Mouse (Mus musculus): ENCODE measurements at regions not wholly inside any gene's neighbourhood (a gene's known extent, or its start where the extent isn't known, plus 50 kb on each side); places are given as distances from the start of the nearest gene placed in this dataset.

GRCm38 (mm10) chr12:46507829-46508228, 310.9 kb downstream of the Nova1 start:
- no peak for ATAC-seq (ENCODE audit: low FRiP score, low read depth)
- Histone ChIP-seq H3K9me3 (peaks cover 6% of the 10 kb centered on the region; the same call in 1 of the 2 replicates), H3K4me1 (replicated peaks) (no peaks in the 10 kb centered on the region)

DNA sequence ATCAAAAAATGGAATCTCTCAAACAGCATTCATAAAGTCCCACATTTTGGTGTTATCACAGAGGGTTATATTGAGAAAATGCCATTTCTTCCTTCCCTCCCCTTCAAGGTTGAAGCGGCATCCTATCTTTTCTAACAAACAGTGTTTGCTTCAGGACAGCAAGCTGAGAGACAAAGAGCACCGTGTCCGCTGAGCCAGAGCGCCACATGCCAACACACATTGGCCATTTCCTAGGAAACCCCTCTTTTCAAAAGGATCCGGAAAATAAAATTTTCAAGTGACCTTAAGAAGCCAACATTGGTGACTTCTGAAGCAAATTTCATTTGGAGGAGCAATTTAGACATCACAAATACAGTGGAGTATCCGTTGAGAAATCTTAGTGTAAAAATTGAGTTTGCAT, 326.3 kb downstream of the Nova1 start:
- Histone ChIP-seq H3K4me3 (no peak overlapping the region), H3K4me1 (replicated peaks) (0 out of 2 replicates have a peak, but pooled peaks cover 8% of the 10 kb centered on the region), H3K4me2 (no peak overlapping the region), H3K27ac (replicated peaks) (0 out of 2 replicates have a peak overlapping the region, but pooled peaks have one; percentile 11), H3K9me3 (no peaks in the 10 kb centered on the region), H3K9ac (no peak overlapping the region), H3K36me3 (no peaks in the 10 kb centered on the region), H3K27me3 (no peaks in the 10 kb centered on the region)
- ATAC-seq (ENCODE audit: low FRiP score, low read depth) = no peak
- WGBS = 32% methylated on average over 6 of the region's 6 CpGs

More at GRCm38 (mm10) chr12:46507829-46508228, 310.9 kb downstream of the Nova1 start:
- Histone ChIP-seq H3K4me2 (no peak overlapping the region), H3K27ac (replicated peaks) (no peak overlapping the region), H3K36me3 (no peaks in the 10 kb centered on the region), H3K9ac (no peak overlapping the region), H3K27me3 (no peaks in the 10 kb centered on the region), H3K4me3 (no peak overlapping the region)
- WGBS = 92% methylated on average over 3 of the region's 3 CpGs

GRCm38 (mm10) chr12:46450888-46451287, 367.8 kb downstream of the Nova1 start:
- Histone ChIP-seq H3K27me3 (no peaks in the 10 kb centered on the region), H3K4me2 (no peak overlapping the region), H3K4me3 (no peak overlapping the region), H3K9ac (no peak overlapping the region), H3K9me3 (no peaks in the 10 kb centered on the region), H3K27ac (replicated peaks) (no peak overlapping the region), H3K4me1 (replicated peaks) (no peaks in the 10 kb centered on the region), H3K36me3 (no peaks in the 10 kb centered on the region)
- no peak for ATAC-seq (ENCODE audit: low FRiP score, low read depth)

DNA sequence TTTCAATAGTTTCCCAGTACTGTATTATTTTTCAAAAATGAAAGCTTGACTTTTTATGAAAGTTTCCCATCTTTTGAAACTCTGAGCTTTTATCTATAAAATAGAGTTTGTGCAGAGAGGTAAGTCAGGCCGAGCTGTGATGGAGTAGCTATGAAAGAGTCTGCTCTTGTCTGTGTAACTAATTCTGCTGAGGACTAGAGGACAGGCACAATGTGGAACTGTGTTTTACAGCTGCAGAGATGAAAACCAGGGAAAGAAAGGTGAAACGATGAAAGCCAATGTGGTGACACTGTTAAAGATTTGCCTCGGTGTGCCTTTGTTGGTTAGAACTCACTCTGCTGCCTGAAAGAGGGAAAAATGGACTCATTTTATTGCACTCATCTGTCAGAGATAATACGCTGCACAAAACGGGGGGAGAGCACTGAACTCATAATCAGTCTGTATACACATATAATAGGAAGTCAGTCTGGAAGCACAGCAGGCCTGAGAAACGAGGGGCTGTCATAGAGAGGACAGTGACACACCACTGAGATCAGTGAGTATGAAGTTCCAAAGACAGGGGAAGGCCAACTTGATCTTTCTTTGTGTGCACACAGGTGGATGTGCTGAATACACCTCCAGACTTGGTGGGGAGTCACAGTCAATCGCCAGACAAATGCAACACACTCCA, 373.9 kb downstream of the Nova1 start:
- no peak for ATAC-seq (ENCODE audit: low FRiP score, low read depth)
- Histone ChIP-seq H3K36me3 (no peaks in the 10 kb centered on the region), H3K9ac (no peak overlapping the region), H3K4me1 (replicated peaks) (no peaks in the 10 kb centered on the region), H3K27me3 (no peaks in the 10 kb centered on the region), H3K27ac (replicated peaks) (no peak overlapping the region), H3K9me3 (no peaks in the 10 kb centered on the region), H3K4me3 (no peak overlapping the region), H3K4me2 (no peak overlapping the region)
- 71% methylated on average over 7 of the region's 7 CpGs for WGBS

GRCm38 (mm10) chr12:46419591-46419990, 399.1 kb downstream of the Nova1 start:
- H3K27me3 ChIP-seq = no peaks in the 10 kb centered on the region
- ATAC-seq (ENCODE audit: low FRiP score, low read depth) = no peak
- no peaks in the 10 kb centered on the region for H3K4me1 ChIP-seq (replicated peaks)
- WGBS = 88% methylated on average over 4 of the region's 4 CpGs
- no peak overlapping the region for H3K4me2 ChIP-seq
- H3K9ac ChIP-seq = no peak overlapping the region
- H3K27ac ChIP-seq (replicated peaks) = no peak overlapping the region
- no peaks in the 10 kb centered on the region for H3K36me3 ChIP-seq
- H3K4me3 ChIP-seq = no peak overlapping the region
- no peaks in the 10 kb centered on the region for H3K9me3 ChIP-seq

DNA sequence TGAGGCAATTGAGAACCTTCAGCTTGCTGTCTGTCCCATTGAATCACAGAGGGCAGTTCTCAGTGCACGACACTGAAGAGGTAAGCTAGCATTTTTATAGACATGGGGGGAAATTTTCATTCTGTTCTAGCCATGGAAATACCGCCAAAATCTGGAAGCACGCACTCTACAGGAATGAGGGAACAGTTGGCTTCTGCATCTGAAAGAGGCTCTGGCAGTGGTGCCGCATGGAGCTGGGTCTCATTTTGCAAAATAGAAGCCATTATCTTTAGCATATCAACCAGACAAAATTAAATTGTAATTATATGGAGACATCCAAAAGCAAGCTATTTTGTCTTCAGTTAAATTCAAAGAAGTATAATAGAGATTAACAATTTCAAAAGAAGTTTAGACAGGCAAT, 399.7 kb downstream of the Nova1 start:
- no peak for ATAC-seq (ENCODE audit: low FRiP score, low read depth)
- Histone ChIP-seq H3K9ac (no peak overlapping the region), H3K4me2 (no peak overlapping the region), H3K27ac (replicated peaks) (no peak overlapping the region), H3K4me3 (no peak overlapping the region), H3K36me3 (no peaks in the 10 kb centered on the region), H3K4me1 (replicated peaks) (no peaks in the 10 kb centered on the region), H3K27me3 (no peaks in the 10 kb centered on the region), H3K9me3 (no peaks in the 10 kb centered on the region)
- WGBS = 81% methylated on average over 4 of the region's 4 CpGs

GRCm38 (mm10) chr12:46416765-46417404, 401.8 kb downstream of the Nova1 start:
- 59% methylated on average over 3 of the region's 3 CpGs for WGBS
- Histone ChIP-seq H3K9me3 (no peaks in the 10 kb centered on the region), H3K4me2 (no peak overlapping the region), H3K27me3 (no peaks in the 10 kb centered on the region), H3K36me3 (no peaks in the 10 kb centered on the region), H3K27ac (replicated peaks) (no peak overlapping the region), H3K9ac (no peak overlapping the region), H3K4me1 (replicated peaks) (no peaks in the 10 kb centered on the region), H3K4me3 (no peak overlapping the region)
- no peak for ATAC-seq (ENCODE audit: low FRiP score, low read depth)

DNA sequence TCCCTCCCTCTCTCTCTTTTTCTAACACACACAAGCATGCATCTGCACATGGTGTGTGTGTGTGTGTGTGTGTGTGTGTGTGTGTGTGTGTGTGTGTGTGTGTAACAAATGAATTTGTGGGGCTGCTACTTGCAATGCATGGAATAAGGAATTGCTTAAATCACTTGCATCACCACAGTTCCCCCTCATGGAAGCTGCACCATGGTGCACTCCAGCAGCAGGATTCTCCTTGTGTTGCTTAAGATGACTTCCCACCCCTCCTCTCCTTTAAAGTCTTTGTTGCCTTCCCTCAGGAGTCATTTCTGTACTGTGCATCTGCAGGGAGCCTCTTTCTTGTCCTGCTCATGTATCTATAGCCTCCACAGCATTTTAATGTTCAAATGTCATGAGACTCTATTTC, 402.5 kb downstream of the Nova1 start:
- H3K4me3 ChIP-seq = no peak overlapping the region
- no peaks in the 10 kb centered on the region for H3K36me3 ChIP-seq
- no peak overlapping the region for H3K4me2 ChIP-seq
- H3K4me1 ChIP-seq (replicated peaks) = no peaks in the 10 kb centered on the region
- H3K27ac ChIP-seq (replicated peaks) = no peak overlapping the region
- no peaks in the 10 kb centered on the region for H3K9me3 ChIP-seq
- ATAC-seq (ENCODE audit: low FRiP score, low read depth) = no peak
- no peaks in the 10 kb centered on the region for H3K27me3 ChIP-seq
- no peak overlapping the region for H3K9ac ChIP-seq

- Histone ChIP-seq H3K36me3 (no peaks in the 10 kb centered on the region), H3K9me3 (no peaks in the 10 kb centered on the region), H3K4me3 (no peak overlapping the region), H3K27me3 (no peaks in the 10 kb centered on the region), H3K4me1 (replicated peaks) (no peaks in the 10 kb centered on the region), H3K27ac (replicated peaks) (no peak overlapping the region), H3K4me2 (no peak overlapping the region), H3K9ac (no peak overlapping the region)
- ATAC-seq (ENCODE audit: low FRiP score, low read depth) = no peak
These were observed 413.1 kb downstream of the Nova1 start for GRCm38 (mm10) chr12:46405674-46406073.

GRCm38 (mm10) chr12:46399653-46399975, 419.1 kb downstream of the Nova1 start:
- Histone ChIP-seq H3K36me3 (no peaks in the 10 kb centered on the region), H3K9me3 (no peaks in the 10 kb centered on the region), H3K9ac (peak overlapping the region; percentile 61), H3K27ac (replicated peaks) (peak overlapping the region; percentile 88), H3K4me1 (replicated peaks) (peaks cover 8% of the 10 kb centered on the region), H3K4me2 (peak overlapping the region; percentile 84), H3K27me3 (no peaks in the 10 kb centered on the region), H3K4me3 (peak overlapping the region; percentile 48)
- WGBS = 0% methylated on average over 14 of the region's 14 CpGs
- peak; percentile 89 for ATAC-seq (ENCODE audit: low FRiP score, low read depth)

- Histone ChIP-seq H3K9me3 (no peaks in the 10 kb centered on the region), H3K9ac (peak overlapping the region; percentile 61), H3K36me3 (no peaks in the 10 kb centered on the region), H3K27me3 (no peaks in the 10 kb centered on the region), H3K27ac (replicated peaks) (peak overlapping the region; percentile 88), H3K4me2 (peak overlapping the region; percentile 84), H3K4me1 (replicated peaks) (peaks cover 8% of the 10 kb centered on the region), H3K4me3 (peak overlapping the region; percentile 48)
- ATAC-seq (ENCODE audit: low FRiP score, low read depth) = peak; percentile 91
- 3% methylated on average over 23 of the region's 23 CpGs for WGBS
These were observed 419.7 kb downstream of the Nova1 start for GRCm38 (mm10) chr12:46398875-46399652.

DNA sequence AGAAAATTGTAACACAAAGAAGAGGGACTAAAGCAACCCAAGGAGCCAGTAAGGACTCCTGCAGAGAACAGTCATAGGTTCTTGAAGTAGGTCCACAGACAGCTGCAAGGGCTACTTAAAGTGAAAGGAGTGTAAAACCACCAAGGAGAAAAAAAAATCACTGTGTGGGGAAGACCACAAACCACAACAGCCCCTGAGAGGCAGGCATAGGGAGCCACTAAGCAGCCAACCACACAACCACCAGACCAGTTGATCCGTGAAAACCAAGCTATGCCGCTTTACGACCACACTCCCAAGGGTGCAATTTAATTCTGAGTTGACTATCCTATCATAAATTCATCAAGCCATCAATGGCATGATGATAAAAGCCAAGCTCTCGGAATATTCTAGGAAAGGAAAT, 423.5 kb downstream of the Nova1 start:
- Histone ChIP-seq H3K4me1 (replicated peaks) (peaks cover 8% of the 10 kb centered on the region), H3K9ac (no peak overlapping the region), H3K4me2 (no peak overlapping the region), H3K4me3 (no peak overlapping the region), H3K9me3 (no peaks in the 10 kb centered on the region), H3K27me3 (no peaks in the 10 kb centered on the region), H3K27ac (replicated peaks) (no peak overlapping the region), H3K36me3 (no peaks in the 10 kb centered on the region)
- no peak for ATAC-seq (ENCODE audit: low FRiP score, low read depth)
- whole genome bisulfite sequencing = 65% methylated on average over 4 of the region's 4 CpGs
